Mouse (Mus musculus): Measurements from ENCODE around the gene Polr3gl.

Gene Polr3gl

GRCm38 (mm10) chr3:96593790-96594560, at the start of gene Polr3gl:
TSS of gene Polr3gl (minus strand) at chr3:96594181.
- in situ Hi-C loops (cut with MboI, MseI): no loop called here

GRCm38 (mm10) chr3:96639219-96639618, 45.2 kb upstream of the Polr3gl start:
- in situ Hi-C loops (cut with MboI, MseI): loop anchor here in 1 of 2 experiments (5.0 to 10.0 kb wide), 2 partner anchors 92 to 1204 kb away; partner anchors contain the start of gene Arnt

GRCm38 (mm10) chr3:96636448-96636847, 42.5 kb upstream of the Polr3gl start:
- in situ Hi-C loops (cut with MboI, MseI): loop anchor here in 1 of 2 experiments (5.0 to 10.0 kb wide), 2 partner anchors 89 to 1202 kb away; partner anchors contain the start of gene Arnt

DNA sequence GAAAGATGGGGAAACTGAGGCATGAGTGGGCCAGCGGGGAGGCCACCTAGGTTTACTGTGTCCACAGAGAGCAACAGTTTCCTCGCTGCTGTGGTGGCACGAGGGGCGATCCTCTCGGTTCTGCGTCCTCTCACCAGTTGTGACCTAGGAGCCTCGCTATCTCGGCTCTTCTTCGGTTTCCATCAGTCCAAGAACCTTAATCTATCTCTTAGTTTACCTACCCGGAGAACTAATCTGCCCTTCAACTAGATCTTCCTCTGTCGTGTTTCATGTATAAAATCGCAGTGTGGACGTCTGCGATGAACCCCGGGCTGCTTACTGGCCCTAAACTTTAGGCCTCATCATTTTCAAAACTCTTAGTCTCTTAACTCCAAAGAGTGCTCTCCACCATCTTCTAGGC, 41.9 kb upstream of the Polr3gl start:
- in situ Hi-C loops (cut with MboI, MseI): loop anchor here in 1 of 2 experiments (5.0 to 10.0 kb wide), 2 partner anchors 89 to 1201 kb away; partner anchors contain the start of gene Arnt

DNA sequence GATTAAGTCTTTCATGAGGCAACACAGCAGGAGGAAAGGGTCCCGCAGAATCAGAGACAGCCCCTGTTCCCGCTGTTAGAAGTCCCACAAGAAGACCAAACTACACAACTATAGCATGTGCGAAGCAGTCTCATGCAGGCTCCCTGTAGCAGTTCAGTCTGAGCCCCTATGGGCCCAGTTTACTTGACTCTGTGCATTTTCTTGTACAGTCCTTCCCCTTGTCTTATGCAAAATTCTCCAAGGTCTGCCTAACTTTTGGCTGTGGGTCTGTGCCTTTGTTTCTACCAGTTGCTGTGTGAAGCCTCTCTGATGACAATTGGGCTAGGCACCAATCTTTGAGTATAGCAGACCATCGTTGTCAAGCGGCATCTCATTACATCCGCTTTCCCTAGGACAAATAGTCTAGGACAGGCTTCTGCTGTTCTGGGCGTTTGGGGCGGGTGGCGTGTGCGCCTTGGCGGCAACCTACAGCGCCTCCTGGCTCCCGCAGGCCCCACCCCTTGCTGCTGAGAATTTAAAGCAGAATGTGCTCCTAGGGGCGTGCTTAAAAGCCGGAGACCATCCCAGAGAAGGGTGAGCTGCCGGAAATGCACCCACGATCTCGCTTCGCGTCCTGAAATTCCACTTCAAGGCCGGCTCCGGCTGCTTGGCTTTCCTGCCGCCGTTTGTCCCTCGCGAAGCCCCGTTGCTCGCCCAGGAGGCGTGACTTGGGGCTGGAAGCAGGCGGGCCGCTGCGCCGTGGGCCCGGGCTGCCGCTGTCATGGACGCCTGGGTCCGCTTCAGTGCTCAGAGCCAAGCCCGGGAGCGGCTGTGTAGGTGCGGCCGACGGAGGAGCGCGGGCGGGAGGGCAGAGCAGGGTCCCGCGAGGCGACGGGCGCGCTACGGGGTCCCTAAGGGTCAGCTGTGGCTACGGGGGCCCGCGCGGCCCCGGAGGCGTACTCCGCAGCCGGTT, 41.2 kb upstream of the Polr3gl start, which contains the start of the genes Pex11b and Gm42957:
Gene Pex11b, plus strand, starts transcription at position 449 of the 952 bp plus-strand sequence.
Gene Gm42957, plus strand, starts transcription at position 547 of the 952 bp plus-strand sequence.
- in situ Hi-C loops (cut with MboI, MseI): loop anchor here in 1 of 2 experiments (5.0 to 10.0 kb wide), 2 partner anchors 88 to 1200 kb away; partner anchors contain the start of gene Arnt

GRCm38 (mm10) chr3:96634015-96634414, 40.0 kb upstream of the Polr3gl start:
- in situ Hi-C loops (cut with MboI, MseI): loop anchor here in 1 of 2 experiments (10.0 kb wide), 1 partner anchor 1199 kb away; the partner anchor contains the start of gene Arnt

DNA sequence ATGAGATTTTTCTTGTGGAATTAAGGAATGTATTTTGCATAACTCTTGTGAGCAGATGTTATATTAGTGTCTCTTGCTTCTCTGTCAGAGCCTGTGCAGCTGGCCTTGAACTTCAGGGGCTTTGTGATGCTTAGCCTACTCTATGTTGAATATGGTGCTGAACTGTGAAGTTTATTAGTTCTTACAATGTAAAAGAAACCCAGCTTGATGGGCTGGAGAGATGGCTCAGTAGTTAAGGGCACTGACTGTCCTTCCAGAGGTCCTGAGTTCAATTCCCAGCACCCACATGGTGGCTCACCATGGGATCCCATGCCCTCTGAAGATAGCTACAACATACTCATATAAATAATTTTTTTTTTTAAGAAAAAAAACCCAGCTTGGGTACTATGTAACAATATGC, 38.1 kb upstream of the Polr3gl start:
- in situ Hi-C loops (cut with MboI, MseI): loop anchor here in 1 of 2 experiments (10.0 kb wide), 1 partner anchor 1197 kb away; the partner anchor contains the start of gene Arnt

GRCm38 (mm10) chr3:96629729-96630600, 36.0 kb upstream of the Polr3gl start, which contains the start of gene Rbm8a:
TSS of gene Rbm8a (plus strand) at chr3:96629933.
- in situ Hi-C loops (cut with MboI, MseI): loop anchor here in 1 of 2 experiments (10.0 kb wide), 1 partner anchor 1195 kb away; the partner anchor contains the start of gene Arnt

- in situ Hi-C loops (cut with MboI, MseI): loop anchor here in 1 of 2 experiments (5.0 kb wide), 1 partner anchor 36 kb away; no protein-coding TSS in a partner anchor
Measured at GRCm38 (mm10) chr3:96623201-96623600, 29.2 kb upstream of the Polr3gl start.

DNA sequence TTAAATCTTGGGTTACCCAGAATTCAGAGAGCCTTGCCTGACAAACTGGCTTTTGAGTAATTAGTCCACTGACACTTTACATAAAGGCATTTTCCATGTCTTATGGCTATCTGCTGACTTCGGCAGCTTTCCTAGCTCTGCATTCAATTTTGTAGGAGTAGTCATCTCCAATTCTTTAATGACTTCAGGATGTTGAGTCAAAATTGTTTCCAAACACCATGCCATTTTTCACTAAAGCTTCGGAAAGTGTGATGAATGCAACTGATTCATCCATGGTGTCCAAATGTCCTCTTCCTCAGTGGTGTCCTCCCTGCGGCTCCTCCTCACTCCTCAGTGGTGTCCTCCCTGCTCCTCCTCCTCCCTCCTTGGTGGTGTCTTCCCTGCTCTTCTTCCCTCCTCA, 24.0 kb upstream of the Polr3gl start:
- in situ Hi-C loops (cut with MboI, MseI): no loop called here

DNA sequence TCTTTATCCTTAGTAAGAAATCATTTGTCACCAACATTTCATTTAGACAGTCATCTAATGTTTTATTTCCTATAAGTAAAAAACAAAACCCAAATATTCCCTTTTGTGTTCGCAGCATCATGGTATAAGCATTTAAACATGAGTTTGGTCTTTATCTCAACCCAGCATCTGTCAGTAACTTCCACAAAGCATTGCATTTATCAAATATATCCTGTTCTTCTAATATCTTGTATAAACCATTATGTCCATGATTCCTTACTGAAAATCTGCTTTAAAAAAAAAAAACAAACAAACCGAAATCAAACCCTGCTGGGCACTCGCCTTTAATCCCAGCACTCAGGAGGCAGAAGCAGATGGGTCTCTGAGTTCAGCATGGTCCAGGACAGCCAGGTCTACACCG, 12.6 kb upstream of the Polr3gl start:
- in situ Hi-C loops (cut with MboI, MseI): loop anchor here in 1 of 2 experiments (10.0 kb wide), 1 partner anchor 722 kb away; the partner anchor contains the start of gene Ciart

- in situ Hi-C loops (cut with MboI, MseI): loop anchor here in 1 of 2 experiments (10.0 kb wide), 1 partner anchor 721 kb away; the partner anchor contains the start of gene Ciart
Measured at GRCm38 (mm10) chr3:96606007-96606406, 12.0 kb upstream of the Polr3gl start.

DNA sequence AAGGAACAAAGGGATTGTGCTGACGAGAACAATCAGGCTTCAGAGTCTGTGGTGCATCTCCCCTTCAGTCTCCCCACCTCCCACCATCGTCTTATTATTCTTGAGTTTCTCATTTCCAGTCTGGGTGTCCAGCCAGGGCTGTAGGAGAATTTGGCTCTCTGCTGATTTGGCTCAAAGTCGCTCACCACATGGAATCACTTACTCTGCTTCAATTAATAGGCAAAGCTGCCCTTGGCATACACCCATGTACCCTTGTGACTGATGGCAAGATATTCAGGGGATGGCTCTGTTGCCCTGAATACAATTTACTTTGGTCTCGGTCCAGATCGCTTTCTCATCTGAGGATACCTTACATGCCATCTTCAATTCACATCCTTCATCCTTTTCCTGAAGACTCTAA, 9.3 kb upstream of the Polr3gl start:
- in situ Hi-C loops (cut with MboI, MseI): loop anchor here in 1 of 2 experiments (10.0 kb wide), 1 partner anchor 719 kb away; the partner anchor contains the start of gene Ciart

- in situ Hi-C loops (cut with MboI, MseI): loop anchor here in 1 of 2 experiments (10.0 kb wide), 1 partner anchor 718 kb away; the partner anchor contains the start of gene Ciart
Measured at GRCm38 (mm10) chr3:96602704-96603084, 8.7 kb upstream of the Polr3gl start.

DNA sequence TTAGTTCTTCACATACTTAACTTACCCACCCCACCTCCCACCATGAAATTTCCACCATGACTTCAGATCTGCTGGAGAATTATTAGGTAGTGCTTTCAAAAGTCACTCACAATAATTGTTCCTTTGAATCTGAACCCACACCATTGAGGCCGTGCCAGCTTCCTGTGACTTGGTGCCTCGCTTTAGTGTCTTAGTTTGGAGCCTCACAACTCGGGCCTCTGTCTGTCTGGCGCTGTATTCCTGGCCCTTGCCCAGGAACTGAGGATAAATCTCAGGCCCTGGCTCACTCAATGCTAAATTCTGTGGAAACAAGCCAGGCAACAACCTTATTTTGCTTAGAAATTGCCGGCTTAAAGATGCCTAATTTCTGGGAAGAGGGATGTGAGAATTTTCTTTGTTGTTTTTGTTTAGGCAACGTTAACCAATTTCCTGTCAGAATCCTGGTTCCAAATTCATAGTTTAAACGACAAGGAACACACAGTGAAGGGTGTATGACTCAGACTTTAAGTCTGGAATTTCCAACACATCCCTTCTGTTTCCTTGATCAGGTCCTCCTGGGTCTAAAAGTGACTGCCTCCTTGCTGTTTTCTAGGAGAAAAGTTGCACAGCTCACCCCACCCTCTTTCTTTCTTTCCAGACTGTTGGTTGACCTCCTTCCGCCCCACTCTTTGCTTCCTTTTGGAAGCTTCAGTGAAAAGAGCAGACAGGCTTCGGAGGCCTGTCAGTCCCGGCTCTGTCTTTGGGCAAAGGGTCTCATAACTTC, 8.1 kb upstream of the Polr3gl start:
- in situ Hi-C loops (cut with MboI, MseI): loop anchor here in 1 of 2 experiments (10.0 kb wide), 1 partner anchor 717 kb away; the partner anchor contains the start of gene Ciart

- in situ Hi-C loops (cut with MboI, MseI): loop anchor here in 1 of 2 experiments (10.0 kb wide), 1 partner anchor 717 kb away; the partner anchor contains the start of gene Ciart
Measured at GRCm38 (mm10) chr3:96601251-96601787, 7.3 kb upstream of the Polr3gl start.

- in situ Hi-C loops (cut with MboI, MseI): loop anchor here in 1 of 2 experiments (10.0 kb wide), 1 partner anchor 716 kb away; the partner anchor contains the start of gene Ciart
Measured at GRCm38 (mm10) chr3:96600639-96601250, 6.8 kb upstream of the Polr3gl start, which contains the start of gene Lix1l. TSS of gene Lix1l (plus strand) at chr3:96601149.

GRCm38 (mm10) chr3:96599411-96599810, 5.4 kb upstream of the Polr3gl start:
- in situ Hi-C loops (cut with MboI, MseI): no loop called here

Measured in T-helper 17 cell (primary cell).